Mouse (Mus musculus): ENCODE data around the gene Mgmt. TPM values are rescaled to one million over a fixed set of nuclear protein-coding genes. Genes with fewer than 3 reads are reported as not detected.
A peak's percentile ranks its signal among the peaks of the same experiment; 100 is the strongest.

Mgmt gene
- 1.1 and 1.6 TPM in 2 replicates for polyA plus RNA-seq (2015; fragmentation: Nextera tagmentation; extraction: Ambion mirVana)

DNA sequence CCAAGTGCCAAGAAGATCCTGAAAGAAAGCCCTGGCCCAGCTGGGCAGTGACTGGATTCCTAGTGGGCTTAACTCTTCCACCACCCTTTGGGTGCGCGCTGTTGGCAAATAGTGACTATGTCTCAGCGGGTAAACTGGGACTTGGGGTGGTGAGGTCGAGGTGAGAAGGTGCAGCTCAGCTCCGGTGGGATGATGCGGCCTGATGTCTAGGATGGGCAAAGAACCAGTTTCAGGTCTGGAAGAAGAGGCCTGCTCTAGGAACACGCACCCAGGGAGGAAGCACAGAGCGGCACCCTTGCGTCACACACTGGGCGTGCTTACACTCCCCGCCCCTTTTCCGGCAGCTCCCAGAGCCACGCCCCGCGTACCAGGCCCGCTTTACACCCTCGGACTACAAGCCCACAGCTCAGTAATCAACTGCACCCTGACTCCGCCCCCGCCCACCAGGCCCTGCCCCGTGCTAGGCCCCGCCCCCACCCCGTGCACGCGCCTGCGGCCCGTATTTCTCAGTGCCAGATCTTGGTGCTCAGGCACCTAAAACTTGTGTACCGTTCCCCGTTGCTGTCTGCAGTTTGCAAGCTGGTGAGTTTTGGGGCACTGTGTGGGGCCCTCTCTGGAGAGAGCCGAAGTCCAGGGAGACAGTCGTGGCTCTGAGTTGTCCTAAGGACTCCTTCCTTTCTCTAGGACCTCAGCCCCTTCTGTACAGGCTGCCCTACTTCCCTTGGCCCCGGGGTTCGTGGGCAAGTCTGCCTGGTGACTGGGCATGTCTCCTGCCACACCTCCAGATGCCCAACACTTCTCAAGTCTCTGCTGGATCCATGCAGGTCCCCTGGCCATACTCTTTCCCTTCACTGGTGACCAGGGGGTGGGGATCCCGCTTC, at the start of gene Mgmt:
TSS of gene Mgmt (plus strand) at position 509 of the 881 bp plus-strand sequence.
- H3K27ac ChIP-seq: no peak within 1 kb of the TSS
- peak within 1 kb of the TSS; percentile 28 for H3K4me3 ChIP-seq (replicated peaks)
- 10% methylated on average over 33 of the region's 33 CpGs for WGBS
- peak within 1 kb of the TSS; percentile 36; the same call in 1 of the 2 replicates for H3K9ac ChIP-seq (replicated peaks)
- H3K9me3 ChIP-seq: no peaks in the 10 kb centered on the region
- ATAC-seq: peak; percentile 97
- peaks cover 7% of the 10 kb centered on the region for H3K4me1 ChIP-seq (replicated peaks)
- no peaks in the 10 kb centered on the region for H3K36me3 ChIP-seq
- no peaks in the 10 kb centered on the region for H3K27me3 ChIP-seq
- peak within 1 kb of the TSS; percentile 50 for H3K4me2 ChIP-seq (replicated peaks)

DNA sequence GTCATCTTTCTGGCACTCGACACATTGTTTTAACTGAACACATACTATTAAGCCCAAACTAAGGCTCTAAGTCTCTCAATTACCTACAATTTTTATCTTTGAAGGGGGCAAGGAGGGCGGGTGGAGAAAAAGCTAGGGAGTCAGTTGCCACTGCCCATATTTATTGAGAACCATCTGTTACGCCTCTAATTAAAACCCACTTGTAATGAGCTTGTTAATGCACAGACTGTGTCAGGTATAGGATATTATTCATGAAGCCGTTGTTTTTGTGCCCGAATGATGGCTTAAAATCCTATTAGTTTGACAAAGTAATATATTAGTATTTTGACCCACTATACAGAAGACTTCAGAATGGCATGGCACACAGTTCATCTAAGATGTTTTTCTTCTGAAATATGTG, 49.6 kb upstream of the Mgmt start:
- Histone ChIP-seq H3K36me3 (no peaks in the 10 kb centered on the region), H3K4me2 (replicated peaks) (no peak overlapping the region), H3K4me3 (replicated peaks) (no peak overlapping the region), H3K9ac (replicated peaks) (no peak overlapping the region), H3K4me1 (replicated peaks) (peaks cover 43% of the 10 kb centered on the region), H3K27ac (no peak overlapping the region), H3K9me3 (no peaks in the 10 kb centered on the region), H3K27me3 (0 out of 2 replicates have a peak, but pooled peaks cover 13% of the 10 kb centered on the region)
- 49% methylated on average over 5 of the region's 5 CpGs for WGBS
- no peak for ATAC-seq

- H3K9me3 ChIP-seq: no peaks in the 10 kb centered on the region
- H3K36me3 ChIP-seq: no peaks in the 10 kb centered on the region
- no peak overlapping the region for H3K27ac ChIP-seq
- no peak for ATAC-seq
- WGBS: 35% methylated on average over 9 of the region's 9 CpGs
- H3K4me3 ChIP-seq (replicated peaks): no peak overlapping the region
- H3K4me1 ChIP-seq (replicated peaks): peaks cover 43% of the 10 kb centered on the region
- H3K4me2 ChIP-seq (replicated peaks): no peak overlapping the region
- H3K9ac ChIP-seq (replicated peaks): no peak overlapping the region
- H3K27me3 ChIP-seq: 0 out of 2 replicates have a peak, but pooled peaks cover 13% of the 10 kb centered on the region
Measured at GRCm38 (mm10) chr7:136845321-136845720, 49.1 kb upstream of the Mgmt start.

DNA sequence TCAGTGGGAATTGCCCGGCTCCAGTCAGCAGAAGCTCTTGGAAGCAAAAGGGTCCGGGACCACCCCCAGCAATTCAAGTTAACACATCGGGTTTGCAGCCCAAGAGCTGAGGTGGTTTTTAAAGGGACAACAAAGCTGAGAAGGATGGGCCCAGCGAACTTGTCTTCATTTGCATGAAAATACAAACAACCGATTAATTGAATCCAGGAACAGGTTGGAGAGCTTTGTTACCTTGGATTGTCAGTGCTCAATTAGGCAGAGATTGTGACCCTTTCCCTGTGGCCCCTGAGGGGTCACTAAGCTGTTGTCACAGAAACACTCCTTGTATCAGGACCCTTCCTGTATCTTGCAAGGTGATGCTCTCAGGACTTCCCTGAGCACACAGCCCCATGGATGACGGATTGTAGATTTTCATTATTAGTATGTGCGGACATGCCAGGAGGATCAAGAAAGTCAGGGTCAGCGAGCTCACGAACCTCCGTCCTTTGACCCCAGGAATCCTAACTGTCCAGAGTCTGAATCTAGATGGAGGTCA, 48.3 kb upstream of the Mgmt start:
- Histone ChIP-seq H3K4me3 (replicated peaks) (no peak overlapping the region), H3K9ac (replicated peaks) (no peak overlapping the region), H3K27ac (no peak overlapping the region), H3K36me3 (no peaks in the 10 kb centered on the region), H3K4me2 (replicated peaks) (no peak overlapping the region), H3K4me1 (replicated peaks) (peaks cover 38% of the 10 kb centered on the region), H3K9me3 (no peaks in the 10 kb centered on the region), H3K27me3 (0 out of 2 replicates have a peak, but pooled peaks cover 13% of the 10 kb centered on the region)
- no peak for ATAC-seq
- WGBS: 26% methylated on average over 10 of the region's 10 CpGs

- no peak overlapping the region for H3K4me2 ChIP-seq (replicated peaks)
- peaks cover 32% of the 10 kb centered on the region for H3K4me1 ChIP-seq (replicated peaks)
- H3K9me3 ChIP-seq: no peaks in the 10 kb centered on the region
- H3K27ac ChIP-seq: no peak overlapping the region
- H3K27me3 ChIP-seq: 0 out of 2 replicates have a peak, but pooled peaks cover 12% of the 10 kb centered on the region
- WGBS: 91% methylated on average over 6 of the region's 6 CpGs
- H3K4me3 ChIP-seq (replicated peaks): no peak overlapping the region
- H3K9ac ChIP-seq (replicated peaks): no peak overlapping the region
- ATAC-seq: no peak
- H3K36me3 ChIP-seq: no peaks in the 10 kb centered on the region
Measured at GRCm38 (mm10) chr7:136847601-136848000, 46.8 kb upstream of the Mgmt start.

GRCm38 (mm10) chr7:136848761-136849160, 45.7 kb upstream of the Mgmt start:
- Histone ChIP-seq H3K27me3 (0 out of 2 replicates have a peak, but pooled peaks cover 5% of the 10 kb centered on the region), H3K4me2 (replicated peaks) (no peak overlapping the region), H3K4me3 (replicated peaks) (no peak overlapping the region), H3K4me1 (replicated peaks) (peaks cover 21% of the 10 kb centered on the region), H3K36me3 (no peaks in the 10 kb centered on the region), H3K27ac (no peak overlapping the region), H3K9ac (replicated peaks) (no peak overlapping the region), H3K9me3 (no peaks in the 10 kb centered on the region)
- ATAC-seq: no peak
- WGBS: 84% methylated on average over 8 of the region's 8 CpGs

GRCm38 (mm10) chr7:136849811-136850210, 44.6 kb upstream of the Mgmt start:
- Histone ChIP-seq H3K4me3 (replicated peaks) (no peak overlapping the region), H3K36me3 (no peaks in the 10 kb centered on the region), H3K4me2 (replicated peaks) (no peak overlapping the region), H3K9me3 (no peaks in the 10 kb centered on the region), H3K9ac (replicated peaks) (no peak overlapping the region), H3K27me3 (0 out of 2 replicates have a peak, but pooled peaks cover 5% of the 10 kb centered on the region), H3K4me1 (replicated peaks) (peaks cover 16% of the 10 kb centered on the region), H3K27ac (no peak overlapping the region)
- 82% methylated on average over 3 of the region's 3 CpGs for whole genome bisulfite sequencing
- ATAC-seq: no peak

DNA sequence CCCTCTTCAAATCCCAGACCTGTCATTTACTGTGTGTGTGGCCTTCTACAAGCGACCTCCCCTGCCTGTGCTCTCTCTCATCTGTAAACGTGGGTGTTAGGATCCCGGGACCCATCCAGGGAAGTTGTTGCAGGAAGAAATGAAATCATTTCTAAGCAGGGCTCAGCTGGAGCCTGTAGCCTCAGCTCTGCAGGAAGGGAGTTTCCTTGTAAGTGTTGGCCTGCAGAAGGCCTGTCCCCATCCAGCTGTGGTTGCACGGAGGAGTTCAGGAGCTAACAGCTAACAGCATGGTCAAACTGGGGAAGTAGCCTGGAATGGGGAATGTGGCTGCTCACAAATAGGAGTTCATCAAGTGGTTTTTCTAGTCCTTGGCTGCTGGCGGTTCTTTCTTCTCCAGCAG, 44.1 kb upstream of the Mgmt start:
- H3K4me1 ChIP-seq (replicated peaks): peaks cover 11% of the 10 kb centered on the region
- H3K9ac ChIP-seq (replicated peaks): no peak overlapping the region
- 71% methylated on average over 5 of the region's 5 CpGs for WGBS
- H3K4me2 ChIP-seq (replicated peaks): no peak overlapping the region
- H3K27ac ChIP-seq: no peak overlapping the region
- no peaks in the 10 kb centered on the region for H3K9me3 ChIP-seq
- no peak for ATAC-seq
- 0 out of 2 replicates have a peak, but pooled peaks cover 5% of the 10 kb centered on the region for H3K27me3 ChIP-seq
- no peaks in the 10 kb centered on the region for H3K36me3 ChIP-seq
- H3K4me3 ChIP-seq (replicated peaks): no peak overlapping the region

- Histone ChIP-seq H3K4me3 (replicated peaks) (no peak overlapping the region), H3K9ac (replicated peaks) (no peak overlapping the region), H3K9me3 (no peaks in the 10 kb centered on the region), H3K4me1 (replicated peaks) (no peaks in the 10 kb centered on the region), H3K4me2 (replicated peaks) (no peak overlapping the region), H3K27me3 (0 out of 2 replicates have a peak, but pooled peaks cover 5% of the 10 kb centered on the region), H3K27ac (no peak overlapping the region), H3K36me3 (no peaks in the 10 kb centered on the region)
- ATAC-seq: no peak
- 83% methylated on average over 8 of the region's 8 CpGs for WGBS
Measured at GRCm38 (mm10) chr7:136851946-136852345, 42.5 kb upstream of the Mgmt start.

GRCm38 (mm10) chr7:136852721-136853120, 41.7 kb upstream of the Mgmt start:
- Histone ChIP-seq H3K4me2 (replicated peaks) (no peak overlapping the region), H3K36me3 (no peaks in the 10 kb centered on the region), H3K9ac (replicated peaks) (no peak overlapping the region), H3K4me3 (replicated peaks) (no peak overlapping the region), H3K9me3 (no peaks in the 10 kb centered on the region), H3K27me3 (no peaks in the 10 kb centered on the region), H3K27ac (no peak overlapping the region), H3K4me1 (replicated peaks) (no peaks in the 10 kb centered on the region)
- no peak for ATAC-seq
- 75% methylated on average over 4 of the region's 4 CpGs for WGBS

- no peak for ATAC-seq
- Histone ChIP-seq H3K4me1 (replicated peaks) (peaks cover 18% of the 10 kb centered on the region), H3K4me2 (replicated peaks) (no peak overlapping the region), H3K4me3 (replicated peaks) (no peak overlapping the region), H3K9ac (replicated peaks) (no peak overlapping the region), H3K27me3 (0 out of 2 replicates have a peak, but pooled peaks cover 10% of the 10 kb centered on the region), H3K27ac (no peak overlapping the region; the same call in 1 of the 2 replicates), H3K36me3 (no peaks in the 10 kb centered on the region), H3K9me3 (no peaks in the 10 kb centered on the region)
- WGBS: 18% methylated on average over 7 of the region's 7 CpGs
Measured at GRCm38 (mm10) chr7:136864677-136865463, 29.5 kb upstream of the Mgmt start.
